Comparison of ENCODE assay signal across 16 mouse cellular contexts in the genomic region with DNA sequence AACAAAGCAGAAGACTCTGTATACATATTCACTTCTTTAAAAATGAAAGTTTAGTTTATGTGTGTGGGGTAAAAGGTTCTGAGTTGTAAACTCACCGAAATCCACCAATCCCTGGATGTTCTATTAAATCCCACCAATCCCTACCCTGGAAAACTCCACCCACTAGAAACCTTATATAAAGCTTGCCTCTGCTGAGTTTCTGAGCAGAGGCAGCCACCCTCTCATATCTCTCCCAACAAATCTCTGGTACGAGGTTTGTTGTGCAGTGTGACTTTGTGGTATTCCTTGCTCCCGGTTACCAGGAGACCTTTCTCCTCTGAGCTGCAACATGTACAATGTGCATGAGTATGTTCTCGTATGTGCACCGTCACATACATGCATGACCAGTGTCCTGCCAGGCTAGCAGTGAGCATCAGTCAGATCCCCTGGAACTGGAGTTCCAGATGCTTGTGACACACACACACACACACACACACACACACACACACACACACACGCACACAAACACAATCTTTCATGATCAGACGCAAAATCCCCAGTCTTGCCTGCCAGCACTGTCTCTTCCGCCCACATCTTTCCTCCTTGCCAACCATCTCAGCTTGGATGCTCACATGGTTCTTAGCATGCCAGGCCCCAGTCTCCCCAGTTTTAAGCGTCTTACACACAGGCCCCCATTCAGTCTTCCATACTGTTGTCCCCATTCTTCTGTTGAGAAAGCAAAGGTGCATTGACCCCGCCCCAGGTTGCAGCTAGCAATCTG.
"Had no signal": no experiment of that assay in that cellular context is flagged by ENCODE, and none has a peak within 500 bp of the region (broad histone marks: within the 10 kb centered on the region; RNA-seq: fewer than 3 reads in every experiment).

No protein-coding gene starts in this region.

- H3K4me3 ChIP-seq: layer of hippocampus, adult 2 months; limb, embryonic 15.5 days; liver, embryonic 12.5 days; midbrain, embryonic 10.5 days; midbrain, embryonic 15.5 days; neural tube, embryonic 13.5 days had no signal

- H3K9ac ChIP-seq: limb, embryonic 15.5 days; liver, embryonic 12.5 days; lung, embryonic 14.5 days; midbrain, embryonic 15.5 days; neural tube, embryonic 13.5 days had no signal

- H3K36me3 ChIP-seq: limb, embryonic 15.5 days; liver, embryonic 12.5 days; midbrain, embryonic 10.5 days; midbrain, embryonic 15.5 days; neural tube, embryonic 13.5 days had no signal

- H3K27ac ChIP-seq: kidney, postnatal 0 days; layer of hippocampus, adult 2 months; limb, embryonic 15.5 days; liver, embryonic 12.5 days; midbrain, embryonic 10.5 days; midbrain, embryonic 15.5 days; neural tube, embryonic 13.5 days; stomach, postnatal 0 days had no signal

- H3K4me2 ChIP-seq: limb, embryonic 15.5 days; liver, embryonic 12.5 days; lung, embryonic 14.5 days; midbrain, embryonic 15.5 days; neural tube, embryonic 13.5 days had no signal

- H3K9me3 ChIP-seq: limb, embryonic 15.5 days; liver, embryonic 12.5 days; midbrain, embryonic 10.5 days; midbrain, embryonic 15.5 days; neural tube, embryonic 13.5 days had no signal

- DNase-seq: kidney, adult 9 months; kidney, postnatal 36 days; lung, embryonic 14.5 days; lung, postnatal 10 days; lung, postnatal 4 days; retina, postnatal 1 day; thymus, postnatal 4 days had no signal

- H3K4me1 ChIP-seq: liver, embryonic 12.5 days had no signal

- H3K27me3 ChIP-seq: limb, embryonic 15.5 days; liver, embryonic 12.5 days; midbrain, embryonic 15.5 days; neural tube, embryonic 13.5 days had no signal

- ATAC-seq: intestine, embryonic 16.5 days; liver, embryonic 12.5 days; midbrain, embryonic 15.5 days had no signal
